Mouse (Mus musculus): Measurements from ENCODE around the gene Tlr7.

Gene Tlr7

GRCm38 (mm10) chrX:167276953-167277352 lies 53.4 kb downstream of the Tlr7 start:
- in situ Hi-C loops (cut with MboI), result loop anchor here (25.0 kb wide), 2 partner anchors 210 to 535 kb away; no protein-coding TSS in a partner anchor

DNA sequence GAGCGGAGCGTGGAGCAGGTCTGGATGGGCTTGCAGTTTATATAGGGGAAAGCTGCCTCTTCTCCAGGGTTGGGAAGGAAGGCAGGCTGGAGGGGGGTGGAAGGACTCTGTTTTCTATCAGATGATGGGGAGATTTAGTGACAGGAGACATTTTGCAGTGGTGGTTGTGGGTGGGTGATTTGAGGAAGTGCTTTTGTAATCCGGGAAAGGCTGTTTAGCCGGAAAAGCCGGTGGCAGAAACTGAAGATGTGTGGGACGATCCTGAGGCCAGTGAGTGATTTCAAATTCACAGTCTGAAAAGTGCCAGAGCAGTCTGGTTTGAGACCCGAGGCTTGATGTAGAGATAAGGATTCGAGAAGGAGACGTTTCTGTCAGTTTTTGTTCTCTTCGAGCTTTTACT lies 53.8 kb downstream of the Tlr7 start:
- in situ Hi-C loops (cut with MboI), result loop anchor here (25.0 kb wide), 2 partner anchors 211 to 536 kb away; no protein-coding TSS in a partner anchor

GRCm38 (mm10) chrX:167264086-167264485 lies 66.3 kb downstream of the Tlr7 start, which contains the start of gene Tlr8:
Gene Tlr8, minus strand, starts transcription at chrX:167264329.
- in situ Hi-C loops (cut with MboI), result no loop called here

GRCm38 (mm10) chrX:167263530-167263929 lies 66.8 kb downstream of the Tlr7 start:
- in situ Hi-C loops (cut with MboI), result no loop called here
